Mouse (Mus musculus): ENCODE measurements at regions not wholly inside any gene's neighbourhood (a gene's known extent, or its start where the extent isn't known, plus 50 kb on each side); places are given as distances from the start of the nearest gene placed in this dataset.

DNA sequence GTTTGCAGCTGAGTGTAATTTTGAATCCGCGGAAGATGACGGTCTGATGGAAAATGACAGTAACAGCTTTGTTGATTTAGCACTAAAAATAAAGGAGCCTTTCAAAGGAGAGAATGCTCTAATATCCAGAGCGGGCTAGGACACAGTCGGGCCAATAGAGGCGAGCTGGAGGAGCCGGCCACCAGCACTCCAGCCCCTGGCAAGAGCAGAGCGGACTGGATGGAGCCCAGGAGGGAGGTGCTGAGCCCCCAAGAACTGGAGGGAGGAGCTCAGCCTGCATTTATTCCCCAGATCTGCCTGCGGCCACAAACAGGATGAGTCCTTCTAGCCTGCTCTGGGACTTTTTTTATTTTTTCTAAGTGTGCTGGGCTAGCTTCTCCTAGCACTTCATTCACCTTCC, 426.9 kb downstream of the Insc start:
- DNase-seq (ENCODE audit: low spot score in 2 of 2): peak in 1 of 2 experiments; percentile 13

GRCm38 (mm10) chr7:115192482-115192881, 449.0 kb downstream of the Insc start:
- no peak for DNase-seq (ENCODE audit: low spot score in 2 of 2)

DNA sequence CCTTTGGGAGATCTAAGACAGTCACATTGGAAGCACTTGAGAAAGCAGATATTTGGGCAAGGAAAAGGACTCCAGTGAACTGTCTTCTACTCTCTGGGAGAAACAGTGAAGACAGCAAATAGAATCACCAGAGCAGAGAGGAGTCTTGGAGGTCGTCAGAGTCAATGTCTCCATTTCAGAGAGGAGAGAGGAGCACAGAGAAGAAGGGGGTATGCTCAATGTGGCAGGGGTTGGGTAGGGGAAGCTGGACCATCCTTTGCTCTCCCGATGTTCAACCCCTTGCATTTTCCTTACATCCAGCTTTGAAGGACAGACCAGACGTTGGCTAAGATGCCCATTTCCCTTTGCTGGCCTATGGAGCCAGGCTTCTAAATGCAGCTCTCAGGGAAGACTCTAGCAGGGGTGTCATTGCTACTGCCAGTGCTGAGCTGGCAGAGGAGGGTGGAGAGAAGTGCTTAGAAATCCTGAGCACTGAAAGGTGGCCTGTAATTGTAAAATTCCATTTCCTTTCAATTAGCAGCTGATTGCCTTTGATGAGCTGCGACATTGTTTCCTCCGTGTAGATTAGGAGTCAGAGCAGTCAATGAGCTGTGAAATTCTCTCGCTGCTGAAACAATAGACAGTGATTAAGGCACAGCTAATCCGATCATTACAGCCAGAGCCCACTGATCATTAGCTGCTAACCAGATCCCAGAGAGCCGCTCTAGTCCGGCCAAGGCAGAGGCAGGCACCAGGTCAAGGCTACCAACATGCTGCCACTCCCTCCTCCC, 449.7 kb downstream of the Insc start:
- no peak for DNase-seq (ENCODE audit: low spot score in 2 of 2)

- DNase-seq (ENCODE audit: low spot score in 2 of 2): peak; percentile 9 to 24
These were observed 461.4 kb downstream of the Insc start for GRCm38 (mm10) chr7:115204916-115205315.

GRCm38 (mm10) chr7:115206479-115207134, 463.1 kb downstream of the Insc start:
- no peak for DNase-seq (ENCODE audit: low spot score in 2 of 2)

DNA sequence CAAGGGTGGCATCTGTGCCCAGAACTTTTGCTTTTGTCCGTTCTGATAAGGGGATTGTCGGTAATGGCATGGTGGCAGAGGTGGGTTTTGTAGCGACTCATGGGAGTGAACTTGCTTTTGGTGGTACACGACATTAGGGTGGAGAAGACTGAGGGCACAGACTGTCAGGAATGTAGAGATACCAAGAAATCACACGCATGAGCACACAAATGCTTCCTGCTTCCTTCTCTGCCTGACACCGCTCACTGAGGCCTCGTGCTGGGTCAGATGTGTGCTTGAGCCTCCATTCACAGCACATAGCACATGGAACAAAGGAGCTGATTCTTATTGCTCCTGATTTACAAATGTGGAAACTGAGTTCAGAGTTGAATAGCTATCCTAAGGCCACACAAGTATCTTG, 465.3 kb downstream of the Insc start:
- DNase-seq (ENCODE audit: low spot score in 2 of 2): no peak

DNA sequence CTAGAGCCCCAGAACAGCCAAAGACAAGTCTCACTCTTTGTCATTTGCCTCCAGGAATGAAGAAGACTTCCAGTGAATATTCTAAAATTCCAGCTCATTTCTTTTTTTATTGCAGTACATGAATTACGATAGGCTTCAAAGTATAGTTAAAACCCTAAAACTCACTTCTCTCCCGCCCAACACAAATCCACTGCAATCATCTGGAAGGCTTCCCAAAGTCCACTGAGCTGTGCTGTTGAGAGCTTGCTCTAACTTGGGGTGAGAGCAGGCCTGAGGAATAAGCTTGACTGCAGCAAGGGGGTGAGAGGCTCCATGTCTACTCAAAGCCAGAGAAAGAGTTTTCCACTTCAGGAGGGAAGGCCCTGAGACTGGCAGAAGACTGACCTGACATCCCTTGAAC, 466.5 kb downstream of the Insc start:
- no peak for DNase-seq (ENCODE audit: low spot score in 2 of 2)

GRCm38 (mm10) chr7:115216838-115217237, 473.3 kb downstream of the Insc start:
- peak; percentile 56 to 62 for DNase-seq (ENCODE audit: low spot score in 2 of 2)

GRCm38 (mm10) chr7:115217255-115217654, 473.8 kb downstream of the Insc start:
- DNase-seq (ENCODE audit: low spot score in 2 of 2): no peak

- DNase-seq (ENCODE audit: low spot score in 2 of 2): no peak
These were observed 474.2 kb downstream of the Insc start for GRCm38 (mm10) chr7:115217712-115218111.

- no peak for DNase-seq (ENCODE audit: low spot score in 2 of 2)
These were observed 475.2 kb downstream of the Insc start for GRCm38 (mm10) chr7:115218596-115219180.

GRCm38 (mm10) chr7:115222642-115223041, 479.1 kb downstream of the Insc start:
- DNase-seq (ENCODE audit: low spot score in 2 of 2): no peak

- no peak for DNase-seq (ENCODE audit: low spot score in 2 of 2)
These were observed 487.0 kb downstream of the Insc start for GRCm38 (mm10) chr7:115230525-115230924.

DNA sequence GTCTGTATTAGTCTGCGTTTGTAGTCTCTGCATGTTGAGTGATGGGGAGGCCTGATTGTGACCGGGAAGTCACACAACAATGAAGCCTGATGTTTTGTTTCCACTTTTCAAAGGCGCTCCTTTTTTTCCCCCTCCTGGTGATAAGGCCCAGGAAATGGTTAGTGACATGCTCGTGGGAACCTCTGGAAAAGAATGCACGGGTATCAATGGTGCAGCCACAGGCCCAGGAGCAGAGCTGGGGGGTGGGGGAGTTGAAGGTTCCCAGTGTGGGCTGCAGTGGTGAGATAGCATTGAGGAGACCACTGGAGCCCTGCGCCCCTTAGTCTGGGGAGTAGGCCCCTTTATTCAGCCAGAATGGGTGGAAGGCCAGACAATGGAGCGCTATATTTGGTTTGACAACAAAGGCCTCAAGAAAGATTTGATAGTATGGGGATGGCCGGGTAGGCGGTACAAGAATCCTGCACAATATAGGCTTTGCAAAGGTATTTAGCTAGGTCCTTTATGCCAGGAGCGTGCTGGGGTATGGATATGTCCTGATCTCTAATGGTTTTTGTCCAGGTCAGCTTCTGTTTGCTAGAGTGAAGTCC, 490.4 kb downstream of the Insc start:
- DNase-seq (ENCODE audit: low spot score in 2 of 2): no peak

- no peak for DNase-seq (ENCODE audit: low spot score in 2 of 2)
These were observed 493.6 kb downstream of the Insc start for GRCm38 (mm10) chr7:115237131-115237530.

DNA sequence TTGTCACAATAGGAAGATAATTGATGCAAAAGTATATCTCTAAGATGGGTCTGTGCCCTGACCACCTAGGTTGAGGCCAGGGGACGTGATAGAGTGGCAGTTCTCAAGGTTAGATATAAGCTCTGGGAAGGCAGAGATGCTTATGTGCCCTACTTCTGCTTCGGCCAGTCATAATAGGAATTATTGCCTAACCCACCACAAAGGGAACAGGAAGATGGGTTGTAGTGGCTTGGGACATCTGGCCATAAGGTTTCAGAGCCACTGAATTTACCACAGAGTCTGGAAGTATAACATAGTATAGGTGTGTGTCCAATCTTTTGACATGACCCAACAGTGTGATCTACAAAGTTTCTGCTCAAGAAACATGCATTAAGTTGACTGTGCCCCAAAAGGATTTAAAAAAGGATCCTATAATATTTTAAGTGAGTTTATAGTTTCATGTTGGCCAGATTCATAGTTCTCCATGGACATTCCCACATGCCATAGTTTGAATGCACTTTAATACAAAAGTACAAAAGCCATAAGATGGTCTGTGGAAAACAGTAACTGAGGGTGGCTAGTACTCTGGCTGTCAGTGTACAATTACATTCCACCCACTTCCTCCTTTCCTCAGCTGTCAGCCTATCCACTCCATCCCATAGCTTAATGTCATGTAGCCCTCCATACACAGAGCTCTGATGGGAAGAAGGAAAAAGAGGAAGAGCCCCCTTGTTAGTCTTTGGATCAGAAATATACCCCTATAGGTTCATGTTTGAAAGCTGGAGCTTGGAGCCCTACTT, 508.3 kb downstream of the Insc start:
- DNase-seq (ENCODE audit: low spot score in 2 of 2): no peak

GRCm38 (mm10) chr7:115252370-115252750, 508.9 kb downstream of the Insc start:
- no peak for DNase-seq (ENCODE audit: low spot score in 2 of 2)

GRCm38 (mm10) chr7:115258626-115259025, 515.1 kb downstream of the Insc start:
- no peak for DNase-seq (ENCODE audit: low spot score in 2 of 2)

GRCm38 (mm10) chr7:115263082-115263481, 519.6 kb downstream of the Insc start:
- no peak for DNase-seq (ENCODE audit: low spot score in 2 of 2)

GRCm38 (mm10) chr7:115266141-115266540, 522.6 kb downstream of the Insc start:
- DNase-seq (ENCODE audit: low spot score in 2 of 2): no peak

DNA sequence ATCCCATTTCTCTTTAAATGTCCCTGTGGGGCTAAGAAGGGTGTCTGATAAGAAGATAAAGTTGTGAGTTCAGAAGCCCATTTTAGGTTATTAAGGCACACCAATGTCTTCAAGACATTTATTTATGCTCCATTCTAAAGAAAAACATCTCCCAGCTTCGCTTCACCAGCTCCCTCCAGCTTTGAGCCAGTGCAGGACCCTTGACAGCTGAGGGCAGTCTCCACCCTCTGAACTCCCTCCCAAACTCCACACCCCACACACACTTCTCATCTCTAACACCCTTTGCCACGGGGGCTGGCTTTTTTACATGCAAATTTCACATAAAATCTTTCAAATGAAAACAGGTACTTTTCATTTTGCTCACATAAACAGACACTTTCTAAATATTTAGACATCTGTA, 527.3 kb downstream of the Insc start:
- no peak for DNase-seq (ENCODE audit: low spot score in 2 of 2)

GRCm38 (mm10) chr7:115274836-115275235, 531.3 kb downstream of the Insc start:
- DNase-seq (ENCODE audit: low spot score in 2 of 2): no peak

Measured in urinary bladder, adult 18-20 months (tissue).